ENCODE assay signal across 16 mouse cellular contexts in the genomic region with DNA sequence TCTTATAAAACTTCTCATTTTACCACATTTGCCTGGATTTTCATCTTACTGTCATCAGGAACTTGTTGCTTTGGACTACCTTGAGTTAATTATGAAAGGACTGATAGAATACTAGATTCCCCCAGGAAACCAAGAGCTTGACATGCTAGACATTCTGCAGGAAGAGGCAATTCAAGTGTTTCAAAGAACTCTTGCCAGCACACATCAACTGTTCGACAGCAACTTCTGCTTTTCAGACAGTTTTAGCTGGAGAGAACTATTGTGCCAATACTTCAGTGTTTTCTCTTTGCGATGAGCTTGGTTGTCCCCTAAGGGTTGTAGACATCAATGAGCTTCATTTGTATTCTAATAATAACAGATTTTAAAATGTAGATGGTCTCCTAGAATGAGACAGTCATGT.
"Had no signal": no experiment of that assay in that cellular context is flagged by ENCODE, and none has a peak within 500 bp of the region (broad histone marks: within the 10 kb centered on the region; RNA-seq: fewer than 3 reads in every experiment).

No protein-coding gene starts in this region.

- H3K27me3 ChIP-seq: megakaryocyte, embryonic 14.5 days; neural tube, embryonic 12.5 days had no signal

- DNase-seq: lung, adult 18-20 months; lung, embryonic 14.5 days; lung, postnatal 10 days; lung, postnatal 4 days; midbrain, embryonic 14.5 days; right cerebral cortex, postnatal 25 days; right cerebral cortex, postnatal 4 days; spleen, adult 18-20 months; thymus, adult 18-20 months; thymus, postnatal 14 days; thymus, postnatal 36 days had no signal

- H3K9ac ChIP-seq: liver, embryonic 14.5 days; lung, embryonic 14.5 days; neural tube, embryonic 12.5 days had no signal

- H3K4me3 ChIP-seq: megakaryocyte, embryonic 14.5 days; neural tube, embryonic 12.5 days had no signal

- H3K4me2 ChIP-seq: lung, embryonic 14.5 days; midbrain, embryonic 11.5 days; neural tube, embryonic 12.5 days had no signal

- H3K4me1 ChIP-seq: megakaryocyte, embryonic 14.5 days; neural tube, embryonic 12.5 days had no signal

- H3K36me3 ChIP-seq: neural tube, embryonic 12.5 days had no signal

- H3K9me3 ChIP-seq: megakaryocyte, embryonic 14.5 days; neural tube, embryonic 12.5 days had no signal

- ATAC-seq: midbrain, embryonic 16.5 days had no signal

- H3K27ac ChIP-seq: liver, embryonic 14.5 days; neural tube, embryonic 12.5 days had no signal
